Mouse (Mus musculus): Measurements from ENCODE around the gene Eps8. TPM values are rescaled to one million over a fixed set of nuclear protein-coding genes. Genes with fewer than 3 reads are reported as not detected.

Gene Eps8
- 12.1 and 14.3 TPM in 2 replicates for polyA plus RNA-seq (2021; fragmentation: Nextera tagmentation)
- long read RNA-seq, experiment 1, full-length matches to known transcripts: 2 of 27 reads
- long read RNA-seq, experiment 1, partial matches to known transcripts: 20 of 27 reads
- long read RNA-seq, experiment 1, other reads (novel, unspliced or antisense): 5 of 27 reads
- long read RNA-seq, experiment 2, full-length matches to known transcripts: 56 of 87 reads
- long read RNA-seq, experiment 2, partial matches to known transcripts: 17 of 87 reads
- long read RNA-seq, experiment 2, other reads (novel, unspliced or antisense): 14 of 87 reads

DNA sequence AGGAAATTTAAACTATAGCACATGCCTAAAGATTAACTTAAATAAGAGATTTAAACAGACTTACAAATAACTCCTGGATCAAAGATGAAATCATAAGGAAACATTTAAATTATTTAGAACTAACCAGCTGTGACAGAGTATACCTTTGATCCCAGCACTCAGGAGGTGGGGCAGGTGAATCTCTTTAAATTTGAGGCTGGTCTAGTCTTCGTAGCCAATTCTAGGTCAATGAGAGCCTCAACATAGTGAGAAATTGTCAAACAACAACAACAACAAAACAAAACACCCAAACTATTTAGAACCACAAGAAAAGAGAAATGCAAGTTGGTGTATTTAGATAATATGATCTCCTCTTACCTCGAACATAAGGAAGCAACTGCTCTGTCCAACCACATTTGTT is at the start of gene Eps8:
Gene Eps8 (minus strand): TSS at position 101 of the 400 bp plus-strand sequence.

Other genes starting within 250 kb of the Eps8 start
- gene Strap, start 80.2 kb upstream of the Eps8 start, polyA plus RNA-seq (2021; fragmentation: Nextera tagmentation): 86.9 and 93.4 TPM in 2 replicates
- gene Dera, start 99.7 kb upstream of the Eps8 start, polyA plus RNA-seq (2021; fragmentation: Nextera tagmentation): 4.6 and 4.8 TPM in 2 replicates